In the genomic region with DNA sequence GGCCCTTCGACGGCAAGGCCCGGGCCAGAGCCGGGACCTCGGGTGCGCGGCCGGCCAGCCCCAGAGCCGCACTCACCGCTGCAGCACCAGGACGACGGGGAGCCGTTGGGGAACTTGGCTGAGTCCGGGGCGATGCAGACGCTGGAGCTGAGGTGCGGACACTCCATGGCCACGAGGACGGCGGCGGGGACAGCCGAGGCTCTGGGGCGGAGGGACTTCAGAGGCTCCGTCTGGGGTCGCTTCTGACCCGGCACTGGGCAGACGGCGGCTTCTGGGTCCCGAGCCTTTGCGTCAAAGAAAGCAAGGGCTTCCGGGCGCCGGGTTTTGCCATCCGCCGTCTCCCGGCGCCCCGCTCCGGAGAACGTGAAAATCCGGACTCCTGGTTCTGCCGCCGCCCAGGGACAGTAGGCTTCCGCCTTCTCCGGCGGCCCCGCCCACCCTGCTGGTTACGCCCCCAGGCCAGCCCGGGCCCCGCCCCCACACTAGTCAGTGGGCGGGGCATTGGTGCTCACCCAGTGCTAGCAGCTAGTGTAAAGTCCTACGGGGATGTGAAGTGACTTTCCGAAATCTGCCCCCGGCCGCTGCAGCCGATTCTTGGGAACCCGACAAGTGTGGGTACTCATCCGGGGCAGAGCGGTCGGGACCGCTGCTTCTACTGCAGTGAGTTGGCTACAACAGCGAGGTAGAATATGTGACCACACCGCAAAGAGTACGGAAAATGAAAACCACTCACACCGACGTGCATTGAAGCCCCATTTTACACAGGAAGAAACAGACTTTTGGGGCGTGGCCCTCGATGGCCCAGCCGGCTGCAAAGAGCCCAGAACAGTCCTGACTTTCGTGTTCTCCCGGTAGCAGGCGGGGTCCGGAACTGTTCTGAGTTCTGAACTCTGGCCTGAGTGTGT, we compare ENCODE assay signal across 7 mouse cellular contexts. TPM values are rescaled to one million over a fixed set of nuclear protein-coding genes. Genes with fewer than 3 reads are reported as not detected.
DNase-seq lines count a peak whose midpoint lies in the region; ATAC-seq lines count a peak whose summit lies in the region.

Gene Usp3, minus strand, starts transcription at position 435 of the 905 bp plus-strand sequence.

- peak; percentile 94 for ATAC-seq in intestine, embryonic 15.5 days

- peak within 1 kb of the TSS; percentile 91 for H3K4me3 ChIP-seq in intestine, embryonic 15.5 days (replicated peaks)
- peak within 1 kb of the TSS; percentile 98 for H3K4me3 ChIP-seq in midbrain, embryonic 10.5 days

- H3K9me3 ChIP-seq in intestine, embryonic 15.5 days, result no peaks in the 10 kb centered on the region
- H3K9me3 ChIP-seq in midbrain, embryonic 10.5 days (replicated peaks), result no peaks in the 10 kb centered on the region

- peaks cover 30% of the 10 kb centered on the region for H3K4me1 ChIP-seq in intestine, embryonic 15.5 days (replicated peaks)
- peaks cover 60% of the 10 kb centered on the region for H3K4me1 ChIP-seq in midbrain, embryonic 10.5 days

- peak within 1 kb of the TSS; percentile 100 for H3K9ac ChIP-seq in intestine, embryonic 15.5 days

- H3K27ac ChIP-seq in intestine, embryonic 15.5 days, result peak within 1 kb of the TSS; percentile 96
- H3K27ac ChIP-seq in midbrain, embryonic 10.5 days (replicated peaks), result peak within 1 kb of the TSS; percentile 99

- no peaks in the 10 kb centered on the region for H3K27me3 ChIP-seq in intestine, embryonic 15.5 days (replicated peaks)
- peaks cover 33% of the 10 kb centered on the region for H3K27me3 ChIP-seq in midbrain, embryonic 10.5 days (ENCODE audit: low read depth, poor library complexity, severe bottlenecking)

- peak; percentile 94 to 96 for DNase-seq in adrenal gland, adult 18-20 months (ENCODE audit: low spot score in 2 of 2)
- DNase-seq in embryo, embryonic 11 days, result peak; percentile 98
- DNase-seq in gastrocnemius, postnatal 36 days, result peak; percentile 93 to 99
- peak; percentile 93 to 94 for DNase-seq in left cerebral cortex, postnatal 25 days (ENCODE audit: low spot score in 2 of 2)
- DNase-seq in midbrain, embryonic 10.5 days (ENCODE audit: low spot score), result peak; percentile 97
- peak; percentile 95 for DNase-seq in right cerebral cortex, postnatal 4 days

- under 1% methylated on average over 72 of the region's 73 CpGs for WGBS in intestine, embryonic 15.5 days
- under 1% methylated on average over 73 of the region's 73 CpGs for WGBS in midbrain, embryonic 10.5 days

- H3K36me3 ChIP-seq in intestine, embryonic 15.5 days, result no peaks in the 10 kb centered on the region
- no peaks in the 10 kb centered on the region for H3K36me3 ChIP-seq in midbrain, embryonic 10.5 days

- intact Hi-C loops in gastrocnemius, postnatal 36 days (cut with DNase I), result loop anchor here (2.0 kb wide), 1 partner anchor 80 kb away; no protein-coding TSS in a partner anchor
- intact Hi-C loops in left cerebral cortex, postnatal 25 days (cut with DNase I), result no loop called here

- peak within 1 kb of the TSS; percentile 82 for H3K4me2 ChIP-seq in intestine, embryonic 15.5 days (replicated peaks)

RNA-seq across cellular contexts. Expression of gene Usp3, which starts in this region (rescaled TPM):
- total RNA-seq in adrenal gland, adult 18-20 months (2021), result 10 to 100 TPM; 33.0 to 41.0 TPM
- 10 to 100 TPM; 13.2 to 15.4 TPM for total RNA-seq in gastrocnemius, postnatal 36 days (2021)
- polyA plus RNA-seq in intestine, embryonic 15.5 days (2015; fragmentation: Nextera tagmentation; extraction: Ambion mirVana), result 78.9 and 79.5 TPM in 2 replicates
- total RNA-seq in left cerebral cortex, postnatal 25 days (2021), result 10 to 100 TPM; 30.5 to 30.8 TPM
- polyA plus RNA-seq in midbrain, embryonic 10.5 days (2016; fragmentation: Nextera tagmentation; extraction: Ambion mirVana), result 88.1 and 103 TPM in 2 replicates

Comparison
In these comparisons a context has a peak if more than half of its experiments do, and no peak if none do; other contexts are left out.
1. Peak in every context shown above with its lines: DNase-seq, ATAC-seq, H3K4me3 ChIP-seq and H3K27ac ChIP-seq.